Mouse (Mus musculus) hindbrain, embryonic 13.5 days (tissue): Measurements from ENCODE around the gene Olfr658. TPM values are rescaled to one million over a fixed set of nuclear protein-coding genes. Genes with fewer than 3 reads are reported as not detected.

Source experiments
- ATAC-seq: fragments of 200-750 bp; cut with Nextera tagmentation; 2 replicates; pipeline ENCODE4 v1.8.0; 2017; ENCODE audit warnings: moderate TSS enrichment; ENCODE audit not compliant: low FRiP score
- H3K27ac ChIP-seq: fragments of 300-500 bp; sonication (generic); 2 replicates; pipeline ENCODE4 v1.5.1; 2015; ENCODE audit warnings: inconsistent platforms, mild to moderate bottlenecking, moderate library complexity
- H3K27me3 ChIP-seq: fragments of 300-500 bp; sonication (generic); 2 replicates; pipeline ENCODE4 v1.6.1; 2015; ENCODE audit warnings: mild to moderate bottlenecking, inconsistent platforms
- H3K36me3 ChIP-seq: fragments of 300-500 bp; sonication (generic); 2 replicates; pipeline ENCODE4 v1.6.1; 2015; ENCODE audit warnings: mild to moderate bottlenecking, inconsistent platforms
- H3K4me1 ChIP-seq: fragments of 300-500 bp; sonication (generic); replicated peaks from 2 replicates; pipeline ENCODE4 v1.6.1; 2015; ENCODE audit warnings: inconsistent platforms
- H3K4me2 ChIP-seq: fragments of 300-500 bp; sonication (generic); 2 replicates; pipeline ENCODE4 v1.6.1; 2015; ENCODE audit warnings: inconsistent platforms, mild to moderate bottlenecking, moderate library complexity
- H3K4me3 ChIP-seq: fragments of 300-500 bp; sonication (generic); 2 replicates; pipeline ENCODE4 v1.5.1; 2015; ENCODE audit warnings: mild to moderate bottlenecking, inconsistent platforms
- H3K9ac ChIP-seq: fragments of 300-500 bp; sonication (generic); 2 replicates; pipeline ENCODE4 v1.6.1; 2015; ENCODE audit warnings: mild to moderate bottlenecking, inconsistent platforms
- H3K9me3 ChIP-seq: fragments of 300-500 bp; sonication (generic); 2 replicates; pipeline ENCODE4 v1.6.1; 2016; ENCODE audit warnings: inconsistent platforms
- WGBS: fragments of 180-500 bp; shearing (Covaris S2); methylation state at CpG from one replicate; pipeline ENCODE4 v1.1.7; 2015; 5-methylcytosine and 5-hydroxymethylcytosine counted together
- polyA plus RNA-seq: library from polyadenylated mRNA; unstranded; fragments of >200 nt; fragmentation: Nextera tagmentation; extraction: Ambion mirVana; gene quantifications from 2 replicates; pipeline ENCODE4 v1.2.1, GENCODE M21; 2015

Gene Olfr658
- 0.09 and 0.10 TPM in 2 replicates for polyA plus RNA-seq

GRCm38 (mm10) chr7:104646841-104647482 lies at the start of gene Olfr658:
TSS of gene Olfr658 (minus strand) at chr7:104647305.
- H3K27me3 ChIP-seq: no peaks in the 10 kb centered on the region
- 23% methylated on average over 21 of the region's 22 CpGs for WGBS
- H3K27ac ChIP-seq: no peak within 1 kb of the TSS
- no peaks in the 10 kb centered on the region for H3K36me3 ChIP-seq
- no peaks in the 10 kb centered on the region for H3K9me3 ChIP-seq
- no peaks in the 10 kb centered on the region; the same call in 1 of the 2 replicates for H3K4me1 ChIP-seq
- H3K4me3 ChIP-seq: peak within 1 kb of the TSS; percentile 31
- ATAC-seq: peak; percentile 95
- H3K4me2 ChIP-seq: peak within 1 kb of the TSS; percentile 53
- no peak within 1 kb of the TSS for H3K9ac ChIP-seq

- Histone ChIP-seq H3K4me2 (no peak within 1 kb of the TSS), H3K36me3 (no peaks in the 10 kb centered on the region), H3K4me1 (no peaks in the 10 kb centered on the region), H3K27me3 (no peaks in the 10 kb centered on the region), H3K9me3 (no peaks in the 10 kb centered on the region), H3K9ac (no peak within 1 kb of the TSS), H3K4me3 (no peak within 1 kb of the TSS), H3K27ac (no peak within 1 kb of the TSS)
- WGBS: 96% methylated on average over 2 of the region's 2 CpGs
- ATAC-seq: no peak
These were observed 39.1 kb upstream of the Olfr658 start, which contains the start of gene Olfr661 for GRCm38 (mm10) chr7:104686201-104686600. TSS of gene Olfr661 (plus strand) at chr7:104686501.

GRCm38 (mm10) chr7:104666453-104666852 lies 19.3 kb upstream of the Olfr658 start, which contains the start of gene Olfr659:
TSS of gene Olfr659 (plus strand) at chr7:104666753.
- Histone ChIP-seq H3K9ac (no peak within 1 kb of the TSS), H3K27ac (no peak within 1 kb of the TSS), H3K9me3 (no peaks in the 10 kb centered on the region), H3K4me1 (no peaks in the 10 kb centered on the region), H3K36me3 (no peaks in the 10 kb centered on the region), H3K27me3 (no peaks in the 10 kb centered on the region), H3K4me3 (no peak within 1 kb of the TSS), H3K4me2 (no peak within 1 kb of the TSS)
- ATAC-seq: no peak
- WGBS: 89% methylated on average over 3 of the region's 3 CpGs

GRCm38 (mm10) chr7:104624494-104624893 lies 22.6 kb downstream of the Olfr658 start, which contains the start of gene Olfr657:
TSS of gene Olfr657 (plus strand) at chr7:104624794.
- Histone ChIP-seq H3K4me3 (no peak within 1 kb of the TSS), H3K9me3 (no peaks in the 10 kb centered on the region), H3K27me3 (no peaks in the 10 kb centered on the region), H3K9ac (no peak within 1 kb of the TSS), H3K4me1 (no peaks in the 10 kb centered on the region), H3K4me2 (no peak within 1 kb of the TSS), H3K27ac (no peak within 1 kb of the TSS), H3K36me3 (no peaks in the 10 kb centered on the region)
- ATAC-seq: no peak

- H3K36me3 ChIP-seq: no peaks in the 10 kb centered on the region
- H3K4me1 ChIP-seq: no peaks in the 10 kb centered on the region
- no peak for ATAC-seq
- no peaks in the 10 kb centered on the region for H3K9me3 ChIP-seq
- H3K4me3 ChIP-seq: no peak within 1 kb of the TSS
- no peaks in the 10 kb centered on the region for H3K27me3 ChIP-seq
- H3K9ac ChIP-seq: no peak within 1 kb of the TSS
- H3K27ac ChIP-seq: no peak within 1 kb of the TSS
- WGBS: 79% methylated on average over 4 of the region's 4 CpGs
- H3K4me2 ChIP-seq: no peak within 1 kb of the TSS
These were observed 33.5 kb downstream of the Olfr658 start, which contains the start of gene Olfr656 for GRCm38 (mm10) chr7:104613655-104614054. TSS of gene Olfr656 (plus strand) at chr7:104613955.

- Histone ChIP-seq H3K4me2 (no peak overlapping the region), H3K9me3 (no peaks in the 10 kb centered on the region), H3K27ac (no peak overlapping the region)
These were observed 42.4 kb downstream of the Olfr658 start for GRCm38 (mm10) chr7:104604727-104605126.

GRCm38 (mm10) chr7:104603173-104603572 lies 43.9 kb downstream of the Olfr658 start:
- H3K4me3 ChIP-seq: no peak overlapping the region
- H3K4me2 ChIP-seq: no peak overlapping the region
- H3K9me3 ChIP-seq: no peaks in the 10 kb centered on the region
- H3K4me1 ChIP-seq: no peaks in the 10 kb centered on the region
- no peak overlapping the region for H3K27ac ChIP-seq
- H3K9ac ChIP-seq: no peak overlapping the region
- 1% methylated on average over 3 of the region's 3 CpGs for WGBS
- no peaks in the 10 kb centered on the region for H3K27me3 ChIP-seq
- no peak for ATAC-seq
- H3K36me3 ChIP-seq: no peaks in the 10 kb centered on the region

More at GRCm38 (mm10) chr7:104604727-104605126, 42.4 kb downstream of the Olfr658 start:
- no peaks in the 10 kb centered on the region for H3K4me1 ChIP-seq
- no peaks in the 10 kb centered on the region for H3K36me3 ChIP-seq
- no peak overlapping the region for H3K9ac ChIP-seq
- H3K27me3 ChIP-seq: no peaks in the 10 kb centered on the region
- no peak overlapping the region for H3K4me3 ChIP-seq
- no peak for ATAC-seq

- no peak for ATAC-seq
These were observed 45.4 kb downstream of the Olfr658 start, which contains the start of gene Olfr655 for GRCm38 (mm10) chr7:104601679-104602078. TSS of gene Olfr655 (minus strand) at chr7:104601779.

More at GRCm38 (mm10) chr7:104601679-104602078, 45.4 kb downstream of the Olfr658 start, which contains the start of gene Olfr655:
- Histone ChIP-seq H3K27ac (no peak within 1 kb of the TSS), H3K4me3 (no peak within 1 kb of the TSS), H3K36me3 (no peaks in the 10 kb centered on the region), H3K27me3 (no peaks in the 10 kb centered on the region), H3K9ac (no peak within 1 kb of the TSS), H3K9me3 (no peaks in the 10 kb centered on the region), H3K4me1 (no peaks in the 10 kb centered on the region), H3K4me2 (no peak within 1 kb of the TSS)
- WGBS: 95% methylated on average over 2 of the region's 2 CpGs

Other genes with a start within 250 kb of the Olfr658 start
- gene Trim30c, start 246.5 kb downstream of the Olfr658 start, polyA plus RNA-seq: not detected in 2 replicates
- 0.71 and 0.84 TPM in 2 replicates for gene Trim30a, start 182.1 kb downstream of the Olfr658 start, polyA plus RNA-seq
- gene Trim30d, start 139.5 kb downstream of the Olfr658 start, polyA plus RNA-seq: 0.12 and 0.30 TPM in 2 replicates
- not detected in 2 replicates for gene Olfr651, start 97.2 kb downstream of the Olfr658 start, polyA plus RNA-seq
- not detected in 2 replicates for gene Olfr652, start 86.4 kb downstream of the Olfr658 start, polyA plus RNA-seq
- gene Olfr653, start 70.0 kb downstream of the Olfr658 start, polyA plus RNA-seq: not detected in 2 replicates
- gene Olfr654, start 60.3 kb downstream of the Olfr658 start, polyA plus RNA-seq: not detected in 2 replicates
- not detected in 2 replicates for gene Olfr655, start 45.5 kb downstream of the Olfr658 start, polyA plus RNA-seq
- gene Olfr656, start 33.4 kb downstream of the Olfr658 start, polyA plus RNA-seq: not detected in 2 replicates
- not detected in 2 replicates for gene Olfr657, start 22.5 kb downstream of the Olfr658 start, polyA plus RNA-seq
- gene Olfr659, start 19.4 kb upstream of the Olfr658 start, polyA plus RNA-seq: not detected in 2 replicates
- gene Olfr661, start 39.2 kb upstream of the Olfr658 start, polyA plus RNA-seq: not detected in 2 replicates
- not detected in 2 replicates for gene Usp17le, start 130.2 kb upstream of the Olfr658 start, polyA plus RNA-seq
- gene Usp17lb, start 195.3 kb upstream of the Olfr658 start, polyA plus RNA-seq: not detected in 2 replicates
- gene Usp17la, start 209.7 kb upstream of the Olfr658 start, polyA plus RNA-seq: not detected in 2 replicates
- gene Olfr665, start 230.7 kb upstream of the Olfr658 start, polyA plus RNA-seq: not detected in 2 replicates
- gene Olfr666, start 248.6 kb upstream of the Olfr658 start, polyA plus RNA-seq: not detected in 2 replicates